ENCODE assay signal across 20 mouse cellular contexts in the genomic region with DNA sequence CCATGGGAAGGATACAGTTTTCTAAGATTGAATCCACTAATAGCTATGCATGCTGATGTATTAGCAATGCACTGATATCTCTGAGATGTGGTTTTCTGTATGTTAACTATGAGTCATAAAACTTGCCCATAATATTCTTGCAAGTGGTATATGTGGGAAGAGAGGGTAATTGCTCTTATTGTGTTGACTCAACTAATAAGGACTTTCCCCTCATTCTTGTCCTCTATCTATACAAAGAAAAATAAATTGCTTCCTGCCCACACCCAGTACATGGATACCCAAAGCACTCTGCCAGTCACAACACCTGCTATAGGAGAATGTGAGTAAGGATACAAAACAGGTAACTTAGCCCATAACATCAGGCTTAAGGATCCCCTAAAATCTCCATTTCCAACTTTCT. TPM values are rescaled to one million over a fixed set of nuclear protein-coding genes. Genes with fewer than 3 reads are reported as not detected.
DNase-seq lines count a peak whose midpoint lies in the region; ATAC-seq and TF ChIP-seq lines count a peak whose summit lies in the region.
"Had no signal": no experiment of that assay in that cellular context is flagged by ENCODE, and none has a peak within 500 bp of the region (broad histone marks: within the 10 kb centered on the region; RNA-seq: fewer than 3 reads in every experiment).

No protein-coding gene starts in this region.

- no peak overlapping the region for H3K4me3 ChIP-seq in intestine, embryonic 15.5 days (replicated peaks)
- no peak overlapping the region for H3K4me3 ChIP-seq in intestine, postnatal 0 days (ENCODE audit: low read depth, low read length)
- no peak overlapping the region for H3K4me3 ChIP-seq in intestine, embryonic 16.5 days (ENCODE audit: low read length)

- H3K27me3 ChIP-seq in intestine, embryonic 15.5 days (replicated peaks), result no peaks in the 10 kb centered on the region
- no peaks in the 10 kb centered on the region for H3K27me3 ChIP-seq in intestine, postnatal 0 days (replicated peaks; ENCODE audit: control insufficient read depth, insufficient read depth, low read length)
- no peaks in the 10 kb centered on the region for H3K27me3 ChIP-seq in intestine, embryonic 16.5 days (replicated peaks; ENCODE audit: control insufficient read depth, insufficient read depth, low read length)
- H3K27me3 ChIP-seq: CH12.LX, Patski had no signal

- no peak for DNase-seq in ovary, adult 18-20 months (ENCODE audit: low spot score)
- DNase-seq: adrenal gland, adult 2 months; adrenal gland, adult 8-10 months; adrenal gland, postnatal 10 days; adrenal gland, postnatal 14 days; adrenal gland, postnatal 25 days; adrenal gland, postnatal 36 days; B cell, adult 2 months; cerebellum, adult 11 months; cerebellum, adult 11-12 months; cerebellum, adult 18-20 months had no signal

- no peaks in the 10 kb centered on the region for H3K36me3 ChIP-seq in intestine, embryonic 15.5 days
- H3K36me3 ChIP-seq in intestine, postnatal 0 days (ENCODE audit: control insufficient read depth, insufficient read depth), result no peaks in the 10 kb centered on the region; the same call in 1 of the 2 replicates
- no peaks in the 10 kb centered on the region for H3K36me3 ChIP-seq in intestine, embryonic 16.5 days (ENCODE audit: control insufficient read depth, insufficient read depth, low read length)
- H3K36me3 ChIP-seq: G1E had no signal

- ATAC-seq in intestine, embryonic 15.5 days, result peak; percentile 81
- ATAC-seq in intestine, postnatal 0 days, result no peak
- ATAC-seq in intestine, embryonic 16.5 days, result peak; percentile 83
- ATAC-seq: activated CD4-positive, CD25-positive, alpha-beta regulatory T cell, adult 4 months; CD4-positive, CD25-positive, alpha-beta regulatory T cell, adult 4 months; Patski had no signal

- H3K4me1 ChIP-seq in intestine, embryonic 15.5 days (replicated peaks), result no peaks in the 10 kb centered on the region
- H3K4me1 ChIP-seq in intestine, postnatal 0 days (replicated peaks; ENCODE audit: control insufficient read depth, insufficient read depth, low read length), result no peaks in the 10 kb centered on the region
- no peaks in the 10 kb centered on the region for H3K4me1 ChIP-seq in intestine, embryonic 16.5 days (ENCODE audit: control insufficient read depth, insufficient read depth, low read length)

- H3K27ac ChIP-seq in intestine, embryonic 15.5 days, result no peak overlapping the region
- H3K27ac ChIP-seq in intestine, postnatal 0 days (ENCODE audit: low read depth, low read length), result no peak overlapping the region
- no peak overlapping the region for H3K27ac ChIP-seq in intestine, embryonic 16.5 days (ENCODE audit: low read length)

- no peak overlapping the region for H3K4me2 ChIP-seq in intestine, embryonic 15.5 days (replicated peaks)
- H3K4me2 ChIP-seq in intestine, postnatal 0 days (replicated peaks; ENCODE audit: low read depth), result no peak overlapping the region
- H3K4me2 ChIP-seq in intestine, embryonic 16.5 days (ENCODE audit: low read depth, low read length), result no peak overlapping the region

- 0 out of 2 replicates have a peak, but pooled peaks cover 3% of the 10 kb centered on the region for H3K9me3 ChIP-seq in intestine, embryonic 15.5 days
- H3K9me3 ChIP-seq in intestine, postnatal 0 days (ENCODE audit: control insufficient read depth), result no peaks in the 10 kb centered on the region
- no peaks in the 10 kb centered on the region for H3K9me3 ChIP-seq in intestine, embryonic 16.5 days (ENCODE audit: control insufficient read depth, low read length)

- no peak overlapping the region for H3K9ac ChIP-seq in intestine, embryonic 15.5 days
- no peak overlapping the region for H3K9ac ChIP-seq in intestine, postnatal 0 days (ENCODE audit: low read depth, low read length)
- no peak overlapping the region for H3K9ac ChIP-seq in intestine, embryonic 16.5 days (ENCODE audit: low read depth, low read length)

- no peak for TF ChIP-seq CTCF in intestine, postnatal 0 days (IDR thresholded peaks at IDR 0.05; ENCODE audit: low read depth)

RNA-seq across cellular contexts. Expression of gene Gm11232, which starts 21.2 kb away (rescaled TPM):
- 0.48 and 0.49 TPM in 2 replicates for polyA plus RNA-seq in intestine, embryonic 15.5 days (2015; fragmentation: Nextera tagmentation; extraction: Ambion mirVana)
- 0.09 TPM in 1 of 2 replicates, not detected in the other for polyA plus RNA-seq in intestine, postnatal 0 days (2015; fragmentation: Nextera tagmentation; extraction: Ambion mirVana)
- 0.23 and 0.37 TPM in 2 replicates for polyA plus RNA-seq in intestine, embryonic 16.5 days (2015; fragmentation: Nextera tagmentation; extraction: Ambion mirVana)
- polyA plus RNA-seq: activated CD4-positive, CD25-positive, alpha-beta regulatory T cell, adult 4 months; adrenal gland, adult 2 months; C2C12; CD4-positive, CD25-positive, alpha-beta regulatory T cell, adult 4 months; G1E; Patski had no signal
